Mouse (Mus musculus) erythroblast, embryonic 14.5 days (primary cell): ENCODE results near the gene Otud7b.

Experiments
- GATA1 ChIP-seq: IDR thresholded peaks from 2 replicates; pipeline ENCODE4 v1.6.1; 2012; ENCODE audit warnings: low read length, inconsistent platforms, mixed read lengths
- TAL1 ChIP-seq: IDR thresholded peaks from 3 replicates; pipeline ENCODE4 v1.6.1; 2012; ENCODE audit warnings: low read length, inconsistent platforms, mixed read lengths

GRCm38 (mm10) chr3:96128128-96128527 lies 23.8 kb downstream of the Otud7b start:
- TF ChIP-seq TAL1 (no peak), GATA1 (no peak)
